Mouse (Mus musculus): ENCODE data around the gene Cntnap2. TPM values are rescaled to one million over a fixed set of nuclear protein-coding genes. Genes with fewer than 3 reads are reported as not detected.
"Not testable (repeated sequence)": the region's sequence is repeated elsewhere in the genome, so short reads cannot be mapped to it uniquely, and the experiment has no call there.

The Cntnap2 gene
- polyA plus RNA-seq, 1 experiment from 2014 or later: 54.5 TPM

DNA sequence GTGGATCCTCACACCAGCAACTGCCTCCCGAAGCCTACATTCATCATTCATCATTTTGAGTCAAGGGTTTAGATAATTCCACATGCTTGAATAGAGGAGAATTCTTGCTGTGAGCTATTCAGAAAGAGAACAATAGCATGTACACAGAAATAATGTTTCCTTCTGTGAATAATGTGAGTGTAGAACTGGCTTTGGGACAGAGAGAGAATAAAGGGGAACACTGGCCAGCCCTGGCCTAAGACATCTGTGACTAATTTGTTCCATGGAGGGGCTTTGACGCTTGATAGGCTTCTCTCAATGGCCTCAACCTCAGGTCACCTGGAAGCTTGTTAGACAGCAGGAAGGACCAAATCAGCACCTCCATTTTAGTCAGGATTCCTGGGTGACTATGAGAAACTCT, 2215.9 kb downstream of the Cntnap2 start:
- Histone ChIP-seq H3K27me3 (ENCODE audit: control insufficient read depth, insufficient read depth, low read length) (no peaks in the 10 kb centered on the region), H3K4me1 (ENCODE audit: control insufficient read depth, insufficient read depth, low read length) (peaks cover 26% of the 10 kb centered on the region), H3K4me3 (replicated peaks; ENCODE audit: low read depth, low read length) (no peak overlapping the region), H3K27ac (replicated peaks; ENCODE audit: low read depth, low read length) (no peak overlapping the region), H3K4me2 (ENCODE audit: low read length) (no peak overlapping the region), H3K36me3 (ENCODE audit: control insufficient read depth, insufficient read depth, low read length) (peaks cover 7% of the 10 kb centered on the region; the same call in 1 of the 2 replicates), H3K9me3 (ENCODE audit: control insufficient read depth, low read length) (no peaks in the 10 kb centered on the region), H3K9ac (replicated peaks; ENCODE audit: low read length) (no peak overlapping the region)
- ATAC-seq (ENCODE audit: low FRiP score, low TSS enrichment): no peak
- no peak for DNase-seq
- WGBS: 16% methylated on average over 2 of the region's 2 CpGs

DNA sequence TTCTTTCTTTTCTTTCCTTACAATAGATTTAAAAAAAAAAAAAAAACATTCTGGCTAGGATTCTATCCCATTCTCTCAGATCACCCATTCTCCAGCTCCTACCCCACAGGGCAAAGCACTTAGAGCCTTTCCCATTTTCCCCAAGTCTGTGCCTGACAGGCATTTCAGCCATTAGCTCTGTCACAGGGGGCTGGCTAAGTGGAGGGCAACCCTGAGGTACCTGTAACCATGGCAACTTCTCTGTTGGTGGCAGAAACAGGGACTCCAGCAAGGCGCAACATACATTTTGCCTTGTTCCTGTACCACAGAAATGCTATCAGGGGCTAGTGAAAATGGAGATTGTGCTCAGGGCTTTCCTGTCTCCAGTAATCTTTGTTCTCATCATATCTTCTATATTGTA, 2220.0 kb downstream of the Cntnap2 start:
- H3K36me3 ChIP-seq (ENCODE audit: control insufficient read depth, insufficient read depth, low read length): no peaks in the 10 kb centered on the region
- H3K4me3 ChIP-seq (replicated peaks; ENCODE audit: low read depth, low read length): no peak overlapping the region
- peaks cover 15% of the 10 kb centered on the region; the same call in 1 of the 2 replicates for H3K4me1 ChIP-seq (ENCODE audit: control insufficient read depth, insufficient read depth, low read length)
- H3K27ac ChIP-seq (replicated peaks; ENCODE audit: low read depth, low read length): peak overlapping the region; percentile 54
- H3K9ac ChIP-seq (replicated peaks; ENCODE audit: low read length): no peak overlapping the region; the same call in 1 of the 2 replicates
- H3K9me3 ChIP-seq (ENCODE audit: control insufficient read depth, low read length): no peaks in the 10 kb centered on the region
- WGBS: 6% methylated on average over 1 of the region's 1 CpGs
- DNase-seq (peak; percentile 77), ATAC-seq (ENCODE audit: low FRiP score, low TSS enrichment) (peak; percentile 57; the same call in 1 of the 2 replicates)
- no peak overlapping the region for H3K4me2 ChIP-seq (ENCODE audit: low read length)
- no peaks in the 10 kb centered on the region for H3K27me3 ChIP-seq (ENCODE audit: control insufficient read depth, insufficient read depth, low read length)

DNA sequence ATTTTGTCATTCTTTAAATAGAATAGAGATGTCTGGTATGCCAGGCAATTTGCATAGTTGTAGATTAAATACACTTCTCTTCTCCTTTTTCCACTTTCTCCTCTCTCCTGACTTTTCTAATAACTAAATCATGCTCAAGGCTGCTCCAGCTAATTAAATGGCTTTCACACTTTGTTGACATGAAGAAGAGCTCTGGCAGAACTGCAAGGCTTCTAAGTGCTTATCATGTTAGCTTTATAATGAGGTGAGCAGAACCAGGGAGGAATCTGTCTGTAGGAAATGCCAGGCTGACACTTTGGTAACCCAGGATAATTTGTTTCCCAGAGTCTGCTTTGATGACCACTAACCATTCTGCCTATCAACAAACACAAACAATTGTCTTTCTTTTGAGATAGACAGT, 2222.4 kb downstream of the Cntnap2 start:
- Histone ChIP-seq H3K36me3 (ENCODE audit: control insufficient read depth, insufficient read depth, low read length) (no peaks in the 10 kb centered on the region), H3K4me1 (ENCODE audit: control insufficient read depth, insufficient read depth, low read length) (peaks cover 15% of the 10 kb centered on the region; the same call in 1 of the 2 replicates), H3K27me3 (ENCODE audit: control insufficient read depth, insufficient read depth, low read length) (no peaks in the 10 kb centered on the region), H3K9me3 (ENCODE audit: control insufficient read depth, low read length) (no peaks in the 10 kb centered on the region), H3K27ac (replicated peaks; ENCODE audit: low read depth, low read length) (no peak overlapping the region), H3K4me2 (ENCODE audit: low read length) (no peak overlapping the region), H3K4me3 (replicated peaks; ENCODE audit: low read depth, low read length) (no peak overlapping the region), H3K9ac (replicated peaks; ENCODE audit: low read length) (no peak overlapping the region)
- DNase-seq: no peak
- no peak for ATAC-seq (ENCODE audit: low FRiP score, low TSS enrichment)

DNA sequence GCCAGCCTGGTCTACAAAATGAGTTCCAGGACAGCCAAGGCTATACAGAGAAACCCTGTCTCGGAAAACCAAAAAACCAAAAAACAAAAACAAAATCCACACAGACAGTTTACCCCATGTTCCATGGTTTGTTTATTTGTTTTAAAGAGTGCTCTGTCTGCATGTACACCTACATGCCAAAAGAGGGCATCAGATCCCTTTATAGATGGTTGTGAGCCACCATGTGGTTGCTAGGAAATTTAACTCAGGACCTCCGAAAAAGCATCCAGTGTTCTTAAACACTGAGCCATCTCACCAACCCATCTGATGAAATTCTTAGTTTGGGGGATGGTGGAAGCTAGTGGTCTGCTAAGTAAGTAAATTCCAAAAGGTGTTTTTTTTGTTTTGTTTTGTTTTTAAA, 2225.6 kb downstream of the Cntnap2 start:
- Histone ChIP-seq H3K27me3 (ENCODE audit: control insufficient read depth, insufficient read depth, low read length) (no peaks in the 10 kb centered on the region), H3K36me3 (ENCODE audit: control insufficient read depth, insufficient read depth, low read length) (no peaks in the 10 kb centered on the region), H3K4me1 (ENCODE audit: control insufficient read depth, insufficient read depth, low read length) (0 out of 2 replicates have a peak, but pooled peaks cover 7% of the 10 kb centered on the region), H3K9ac (replicated peaks; ENCODE audit: low read length) (no peak overlapping the region), H3K4me2 (ENCODE audit: low read length) (no peak overlapping the region), H3K9me3 (ENCODE audit: control insufficient read depth, low read length) (no peaks in the 10 kb centered on the region), H3K27ac (replicated peaks; ENCODE audit: low read depth, low read length) (no peak overlapping the region), H3K4me3 (replicated peaks; ENCODE audit: low read depth, low read length) (no peak overlapping the region)
- DNase-seq: no peak
- ATAC-seq (ENCODE audit: low FRiP score, low TSS enrichment): no peak
- WGBS: 58% methylated on average over 2 of the region's 2 CpGs

DNA sequence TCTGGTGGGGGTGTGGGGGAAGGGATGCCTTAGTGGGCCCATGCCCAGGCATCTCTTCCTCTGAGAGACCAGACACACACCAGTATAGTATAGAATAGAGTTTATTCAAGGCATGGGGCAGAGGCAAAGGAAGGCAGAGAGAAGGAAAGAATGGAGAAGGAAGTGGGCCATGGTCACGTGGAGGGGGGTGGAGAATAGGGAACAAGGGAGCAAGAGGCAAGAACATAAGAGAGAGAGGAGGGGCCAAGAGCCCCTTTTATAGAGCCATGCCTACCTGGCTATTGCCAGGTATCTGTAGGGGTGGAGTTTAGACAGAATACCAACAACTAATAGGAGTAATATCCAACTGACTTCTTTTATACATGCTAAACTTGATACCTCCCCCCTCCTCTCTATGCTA, 2226.6 kb downstream of the Cntnap2 start:
- H3K9me3 ChIP-seq (ENCODE audit: control insufficient read depth, low read length): no peaks in the 10 kb centered on the region
- H3K9ac ChIP-seq (replicated peaks; ENCODE audit: low read length): no peak overlapping the region
- ATAC-seq (ENCODE audit: low FRiP score, low TSS enrichment) (no peak), DNase-seq (no peak)
- no peaks in the 10 kb centered on the region for H3K36me3 ChIP-seq (ENCODE audit: control insufficient read depth, insufficient read depth, low read length)
- no peaks in the 10 kb centered on the region for H3K27me3 ChIP-seq (ENCODE audit: control insufficient read depth, insufficient read depth, low read length)
- 64% methylated on average over 1 of the region's 1 CpGs for WGBS
- H3K4me3 ChIP-seq (replicated peaks; ENCODE audit: low read depth, low read length): no peak overlapping the region
- 0 out of 2 replicates have a peak, but pooled peaks cover 7% of the 10 kb centered on the region for H3K4me1 ChIP-seq (ENCODE audit: control insufficient read depth, insufficient read depth, low read length)
- H3K4me2 ChIP-seq (ENCODE audit: low read length): no peak overlapping the region
- H3K27ac ChIP-seq (replicated peaks; ENCODE audit: low read depth, low read length): 0 out of 2 replicates have a peak overlapping the region, but pooled peaks have one; percentile 26

DNA sequence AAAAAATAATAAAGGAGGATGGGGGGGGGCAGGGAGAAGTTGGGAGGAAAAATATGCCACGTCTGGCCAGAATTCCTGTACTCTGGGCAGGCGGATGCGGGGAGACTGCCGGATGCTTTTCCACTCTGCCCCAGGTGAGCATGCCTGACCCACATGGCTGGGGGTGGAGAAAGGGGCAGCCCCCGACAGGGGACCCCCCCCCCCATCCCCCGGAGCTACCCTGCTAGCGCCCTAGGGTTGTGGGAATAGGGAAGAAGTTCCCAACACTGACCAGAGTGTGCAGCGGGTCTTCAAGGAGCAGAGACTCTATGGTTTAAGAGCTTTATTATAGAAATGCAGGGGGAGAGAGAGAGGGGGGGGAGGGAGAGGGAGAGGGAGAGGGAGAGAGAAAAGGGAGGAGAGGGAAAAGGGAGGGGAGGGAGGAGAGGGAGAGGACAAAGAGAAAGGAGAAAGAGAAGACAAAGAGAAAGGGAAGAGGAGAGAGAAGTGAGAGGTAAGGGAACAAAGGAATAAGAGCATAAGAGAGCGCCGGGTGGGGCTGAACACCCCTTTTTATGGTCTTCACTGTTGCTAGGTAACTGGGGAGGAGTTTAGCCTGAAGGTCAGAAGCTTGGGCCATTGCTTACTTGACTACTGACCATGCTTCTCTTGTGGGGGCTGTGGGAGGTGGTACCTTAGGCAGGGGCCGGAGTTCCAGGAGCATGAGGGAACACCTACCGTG, 2227.2 kb downstream of the Cntnap2 start:
- H3K4me3 ChIP-seq (replicated peaks; ENCODE audit: low read depth, low read length); H3K36me3 ChIP-seq (ENCODE audit: control insufficient read depth, insufficient read depth, low read length); DNase-seq; H3K9ac ChIP-seq (replicated peaks; ENCODE audit: low read length); H3K9me3 ChIP-seq (ENCODE audit: control insufficient read depth, low read length); ATAC-seq (ENCODE audit: low FRiP score, low TSS enrichment); H3K27me3 ChIP-seq (ENCODE audit: control insufficient read depth, insufficient read depth, low read length); H3K4me2 ChIP-seq (ENCODE audit: low read length); H3K4me1 ChIP-seq (ENCODE audit: control insufficient read depth, insufficient read depth, low read length): not testable (repeated sequence)
- 51% methylated on average over 12 of the region's 12 CpGs for WGBS
- 0 out of 2 replicates have a peak overlapping the region, but pooled peaks have one; percentile 26 for H3K27ac ChIP-seq (replicated peaks; ENCODE audit: low read depth, low read length)

DNA sequence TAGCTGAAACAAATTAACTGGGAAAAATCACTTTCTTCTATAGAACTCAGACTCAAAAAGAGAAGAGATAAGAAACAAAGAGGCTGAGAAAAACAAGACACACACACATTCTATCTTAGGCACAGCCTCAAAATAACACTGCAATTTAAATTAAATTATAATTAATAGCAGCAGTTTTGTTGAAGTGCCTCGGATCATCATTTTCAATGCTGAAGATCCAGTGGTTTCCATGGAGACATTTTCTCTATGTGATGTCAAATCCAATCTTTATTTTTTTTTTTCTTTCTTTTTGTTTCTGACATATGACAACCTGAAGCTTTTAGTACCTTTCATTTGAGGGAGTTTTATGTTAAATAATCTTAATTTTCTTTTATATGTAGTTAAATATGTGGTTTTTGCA, 2228.6 kb downstream of the Cntnap2 start:
- H3K36me3 ChIP-seq (ENCODE audit: control insufficient read depth, insufficient read depth, low read length): no peaks in the 10 kb centered on the region
- no peak overlapping the region for H3K4me2 ChIP-seq (ENCODE audit: low read length)
- no peak for DNase-seq
- no peaks in the 10 kb centered on the region for H3K27me3 ChIP-seq (ENCODE audit: control insufficient read depth, insufficient read depth, low read length)
- H3K4me3 ChIP-seq (replicated peaks; ENCODE audit: low read depth, low read length): no peak overlapping the region
- H3K4me1 ChIP-seq (ENCODE audit: control insufficient read depth, insufficient read depth, low read length): 0 out of 2 replicates have a peak, but pooled peaks cover 7% of the 10 kb centered on the region
- no peak for ATAC-seq (ENCODE audit: low FRiP score, low TSS enrichment)
- no peak overlapping the region for H3K9ac ChIP-seq (replicated peaks; ENCODE audit: low read length)
- H3K9me3 ChIP-seq (ENCODE audit: control insufficient read depth, low read length): no peaks in the 10 kb centered on the region
- peak overlapping the region; percentile 55 for H3K27ac ChIP-seq (replicated peaks; ENCODE audit: low read depth, low read length)
- 40% methylated on average over 1 of the region's 1 CpGs for WGBS

DNA sequence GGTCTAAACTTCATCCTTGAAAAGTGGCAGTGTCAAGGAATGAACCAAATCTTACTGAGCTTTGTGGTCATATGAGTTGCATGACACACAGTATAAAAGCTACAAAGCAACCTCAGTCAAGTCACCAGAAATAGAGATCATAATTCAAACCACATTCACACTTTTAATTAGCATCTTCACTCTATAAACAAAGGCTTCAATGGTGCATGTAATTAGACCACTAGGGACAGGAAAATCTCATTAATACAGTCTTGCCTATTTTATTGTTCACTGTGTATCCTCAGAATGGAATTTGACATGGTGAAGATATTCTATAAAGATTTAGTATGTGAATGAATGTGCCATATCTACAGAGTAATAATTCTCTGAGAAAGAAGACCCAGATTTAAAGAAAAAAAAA, 2232.8 kb downstream of the Cntnap2 start:
- H3K36me3 ChIP-seq (ENCODE audit: control insufficient read depth, insufficient read depth, low read length): no peaks in the 10 kb centered on the region
- H3K4me1 ChIP-seq (ENCODE audit: control insufficient read depth, insufficient read depth, low read length): 0 out of 2 replicates have a peak, but pooled peaks cover 7% of the 10 kb centered on the region
- H3K9ac ChIP-seq (replicated peaks; ENCODE audit: low read length): no peak overlapping the region
- no peaks in the 10 kb centered on the region for H3K9me3 ChIP-seq (ENCODE audit: control insufficient read depth, low read length)
- no peak overlapping the region for H3K4me3 ChIP-seq (replicated peaks; ENCODE audit: low read depth, low read length)
- no peak overlapping the region for H3K4me2 ChIP-seq (ENCODE audit: low read length)
- 0 out of 2 replicates have a peak overlapping the region, but pooled peaks have one; percentile 8 for H3K27ac ChIP-seq (replicated peaks; ENCODE audit: low read depth, low read length)
- peak; percentile 67 for DNase-seq
- H3K27me3 ChIP-seq (ENCODE audit: control insufficient read depth, insufficient read depth, low read length): no peaks in the 10 kb centered on the region
- ATAC-seq (ENCODE audit: low FRiP score, low TSS enrichment): no peak

DNA sequence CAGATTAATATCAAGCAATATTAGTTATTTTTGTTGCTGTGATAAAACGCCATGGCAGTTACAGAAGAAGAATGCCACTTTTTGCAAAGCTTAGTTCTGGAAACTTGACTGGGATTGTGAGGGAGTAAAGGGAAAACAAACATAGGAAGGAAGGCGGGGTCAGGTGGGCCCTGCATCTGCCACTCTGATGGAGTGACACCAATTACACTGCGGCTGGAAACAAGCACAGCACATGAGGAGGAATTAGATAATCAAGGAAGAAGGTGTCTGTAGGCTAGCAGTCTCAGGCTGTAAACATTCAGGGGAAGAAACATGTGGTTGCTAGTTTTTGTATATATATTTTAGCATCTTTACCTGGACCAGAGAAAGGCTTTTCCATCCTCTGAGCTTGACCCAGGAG, 2233.3 kb downstream of the Cntnap2 start:
- no peaks in the 10 kb centered on the region for H3K36me3 ChIP-seq (ENCODE audit: control insufficient read depth, insufficient read depth, low read length)
- 0 out of 2 replicates have a peak, but pooled peaks cover 3% of the 10 kb centered on the region for H3K4me1 ChIP-seq (ENCODE audit: control insufficient read depth, insufficient read depth, low read length)
- no peak overlapping the region for H3K4me2 ChIP-seq (ENCODE audit: low read length)
- peak overlapping the region; percentile 28; the same call in 1 of the 2 replicates for H3K27ac ChIP-seq (replicated peaks; ENCODE audit: low read depth, low read length)
- DNase-seq (no peak), ATAC-seq (ENCODE audit: low FRiP score, low TSS enrichment) (no peak)
- no peak overlapping the region for H3K4me3 ChIP-seq (replicated peaks; ENCODE audit: low read depth, low read length)
- H3K27me3 ChIP-seq (ENCODE audit: control insufficient read depth, insufficient read depth, low read length): no peaks in the 10 kb centered on the region
- no peak overlapping the region for H3K9ac ChIP-seq (replicated peaks; ENCODE audit: low read length)
- no peaks in the 10 kb centered on the region for H3K9me3 ChIP-seq (ENCODE audit: control insufficient read depth, low read length)
- 79% methylated on average over 3 of the region's 3 CpGs for WGBS

Measured in midbrain, embryonic 14.5 days (tissue).